Mouse (Mus musculus) C2C12 (cell line): ENCODE data around the gene Ccr8. TPM values are rescaled to one million over a fixed set of nuclear protein-coding genes. Genes with fewer than 3 reads are reported as not detected.

Experiments used
- H3K27me3 ChIP-seq: one replicate; pipeline ENCODE4 v1.6.1; 2011; ENCODE audit not compliant: control insufficient read depth, insufficient read depth, insufficient read length
- H3K36me3 ChIP-seq: one replicate; pipeline ENCODE4 v1.6.1; 2011; ENCODE audit not compliant: control insufficient read depth, insufficient read depth
- H3K4me3 ChIP-seq: one replicate; pipeline ENCODE4 v1.5.1; 2011; ENCODE audit warnings: mild to moderate bottlenecking, control low read depth; ENCODE audit not compliant: poor library complexity, insufficient read depth, severe bottlenecking
- H3K79me2 ChIP-seq: one replicate; pipeline ENCODE4 v1.6.1; 2011; ENCODE audit not compliant: control insufficient read depth, insufficient read depth
- H3K79me3 ChIP-seq: one replicate; pipeline ENCODE4 v1.6.1; 2011; ENCODE audit warnings: low read depth, control low read depth
- H3ac ChIP-seq: one replicate; pipeline ENCODE3; 2011; ENCODE audit warnings: low read depth; ENCODE audit not compliant: control insufficient read depth, insufficient read length
- CEBPB ChIP-seq: IDR thresholded peaks from one replicate; pipeline ENCODE4 v1.6.1; 2011; ENCODE audit warnings: low read depth, mild to moderate bottlenecking, control low read depth, moderate library complexity
- CTCF ChIP-seq: IDR thresholded peaks from one replicate; pipeline ENCODE4 v1.5.1; 2011; ENCODE audit not compliant: control insufficient read depth, insufficient read depth, insufficient read length
- FOSL1 ChIP-seq: IDR thresholded peaks from one replicate; pipeline ENCODE4 v1.8.0; 2011; ENCODE audit warnings: mild to moderate bottlenecking, low read length; ENCODE audit not compliant: poor library complexity, insufficient read depth, severe bottlenecking
- MAX ChIP-seq: IDR thresholded peaks from one replicate; pipeline ENCODE4 v1.6.1; 2011; ENCODE audit warnings: mild to moderate bottlenecking, control low read depth
- MYOD1 ChIP-seq: IDR thresholded peaks from one replicate; pipeline ENCODE4 v1.6.1; 2011; ENCODE audit warnings: low read depth; ENCODE audit not compliant: control insufficient read depth, insufficient read length
- MYOG ChIP-seq: IDR thresholded peaks from one replicate; pipeline ENCODE4 v1.6.1; 2011; ENCODE audit not compliant: control insufficient read depth, insufficient read length; ENCODE audit errors: extremely low read depth
- USF1 ChIP-seq: IDR thresholded peaks from one replicate; pipeline ENCODE4 v1.6.1; 2011; ENCODE audit warnings: low read depth, mild to moderate bottlenecking, control low read depth, moderate library complexity
- polyA plus RNA-seq: library from polyadenylated mRNA; unstranded; fragments of >200 nt; fragmentation: generic; extraction: Trizol; gene quantifications from one replicate; pipeline ENCODE4 v1.2.1, GENCODE M21; 2012; ENCODE audit warnings: missing spikeins

The Ccr8 gene
- polyA plus RNA-seq, 1 experiment, result not detected

GRCm38 (mm10) chr9:120081967-120082366 lies 9.9 kb upstream of the Ccr8 start:
- TF ChIP-seq MYOD1 (no peak), CTCF (no peak), MAX (no peak), MYOG (no peak), FOSL1 (no peak), CEBPB (no peak), USF1 (no peak)
- H3K36me3 ChIP-seq, result no peaks in the 10 kb centered on the region
- H3K79me3 ChIP-seq, result no peaks in the 10 kb centered on the region
- H3K79me2 ChIP-seq, result no peaks in the 10 kb centered on the region
- H3ac ChIP-seq, result no peak overlapping the region
- H3K27me3 ChIP-seq, result peaks cover 10% of the 10 kb centered on the region
- no peak overlapping the region for H3K4me3 ChIP-seq

GRCm38 (mm10) chr9:120082691-120083090 lies 9.2 kb upstream of the Ccr8 start:
- Histone ChIP-seq H3K4me3 (no peak overlapping the region), H3K79me2 (no peaks in the 10 kb centered on the region), H3K36me3 (no peaks in the 10 kb centered on the region), H3K79me3 (no peaks in the 10 kb centered on the region), H3K27me3 (peaks cover 10% of the 10 kb centered on the region), H3ac (no peak overlapping the region)
- TF ChIP-seq MAX (no peak), CTCF (no peak), MYOD1 (no peak), USF1 (no peak), MYOG (no peak), FOSL1 (no peak)

- Histone ChIP-seq H3K36me3 (no peaks in the 10 kb centered on the region), H3K79me2 (no peaks in the 10 kb centered on the region), H3K27me3 (peaks cover 10% of the 10 kb centered on the region), H3ac (no peak overlapping the region), H3K79me3 (no peaks in the 10 kb centered on the region), H3K4me3 (no peak overlapping the region)
- TF ChIP-seq USF1, result no peak
Measured at GRCm38 (mm10) chr9:120083158-120083894, 8.6 kb upstream of the Ccr8 start.

GRCm38 (mm10) chr9:120084406-120084805 lies 7.5 kb upstream of the Ccr8 start:
- no peak overlapping the region for H3ac ChIP-seq
- H3K36me3 ChIP-seq, result no peaks in the 10 kb centered on the region
- no peak for TF ChIP-seq MYOD1
- no peak for TF ChIP-seq MAX
- TF ChIP-seq CEBPB, result no peak
- TF ChIP-seq USF1, result no peak
- no peak for TF ChIP-seq MYOG
- TF ChIP-seq FOSL1, result no peak
- no peak for TF ChIP-seq CTCF
- H3K79me3 ChIP-seq, result no peaks in the 10 kb centered on the region
- H3K4me3 ChIP-seq, result no peak overlapping the region
- no peaks in the 10 kb centered on the region for H3K79me2 ChIP-seq
- H3K27me3 ChIP-seq, result peaks cover 10% of the 10 kb centered on the region

- H3K36me3 ChIP-seq, result no peaks in the 10 kb centered on the region
- no peak for TF ChIP-seq CEBPB
- TF ChIP-seq MAX, result no peak
- no peak for TF ChIP-seq FOSL1
- no peak for TF ChIP-seq USF1
- TF ChIP-seq CTCF, result no peak
- no peak for TF ChIP-seq MYOD1
- TF ChIP-seq MYOG, result no peak
Measured at GRCm38 (mm10) chr9:120089125-120089524, 2.8 kb upstream of the Ccr8 start.

GRCm38 (mm10) chr9:120091086-120091485 lies 828 bp upstream of the Ccr8 start:
- Histone ChIP-seq H3K36me3 (no peaks in the 10 kb centered on the region), H3K27me3 (no peaks in the 10 kb centered on the region)
- no peak for TF ChIP-seq MYOD1
- TF ChIP-seq CTCF, result no peak
- TF ChIP-seq FOSL1, result no peak
- no peak for TF ChIP-seq MYOG
- TF ChIP-seq MAX, result no peak
- TF ChIP-seq CEBPB, result no peak
- no peak for TF ChIP-seq USF1

More at GRCm38 (mm10) chr9:120089125-120089524, 2.8 kb upstream of the Ccr8 start:
- no peak overlapping the region for H3ac ChIP-seq
- H3K79me3 ChIP-seq, result no peaks in the 10 kb centered on the region
- no peaks in the 10 kb centered on the region for H3K27me3 ChIP-seq
- no peak overlapping the region for H3K4me3 ChIP-seq
- no peaks in the 10 kb centered on the region for H3K79me2 ChIP-seq

More at GRCm38 (mm10) chr9:120091086-120091485, 828 bp upstream of the Ccr8 start:
- no peaks in the 10 kb centered on the region for H3K79me2 ChIP-seq
- H3K79me3 ChIP-seq, result no peaks in the 10 kb centered on the region
- no peak overlapping the region for H3K4me3 ChIP-seq
- no peak overlapping the region for H3ac ChIP-seq
